ENCODE assay signal across 28 mouse cellular contexts in genomic region chr16:87225085-87225484, GRCm38 (mm10).
DNase-seq lines count a peak whose midpoint lies in the region; TF ChIP-seq lines count a peak whose summit lies in the region.
"Had no signal": no experiment of that assay in that cellular context is flagged by ENCODE, and none has a peak within 500 bp of the region (broad histone marks: within the 10 kb centered on the region; RNA-seq: fewer than 3 reads in every experiment).

No protein-coding gene starts in this region.

- intact Hi-C loops in gastrocnemius, adult 2 months (cut with DNase I): no loop called here
- intact Hi-C loops in gastrocnemius, postnatal 36 days (cut with DNase I): no loop called here

- TF ChIP-seq CTCF in gastrocnemius, adult 2 months (IDR thresholded peaks at IDR 0.05): no peak

- no peak overlapping the region for H3K4me3 ChIP-seq in gastrocnemius, adult 2 months
- H3K4me3 ChIP-seq: erythroblast, embryonic 14.5 days; hindbrain, embryonic 13.5 days; limb, embryonic 12.5 days; liver, embryonic 15.5 days; midbrain, embryonic 10.5 days; midbrain, embryonic 15.5 days; neural tube, embryonic 15.5 days had no signal

- no peak for DNase-seq in gastrocnemius, adult 2 months
- DNase-seq in gastrocnemius, postnatal 36 days: no peak
- peak; percentile 29 for DNase-seq in retina, postnatal 1 day
- DNase-seq in retina, embryonic 14.5 days (ENCODE audit: low spot score): no peak
- DNase-seq in lung, postnatal 10 days: peak; percentile 34
- DNase-seq in urinary bladder, postnatal 36 days (ENCODE audit: low spot score in 2 of 2): no peak
- DNase-seq in cerebellum, postnatal 4 days (ENCODE audit: low spot score in 2 of 2): no peak
- DNase-seq: adrenal gland, postnatal 25 days; B cell, adult 2 months; cerebellum, adult 8-10 months; cerebellum, postnatal 36 days; embryo, embryonic 11 days; gastrocnemius, postnatal 10 days; heart, postnatal 4 days; kidney, adult 9 months; kidney, postnatal 10 days; layer of hippocampus, adult 9-11 months; right cerebral cortex, adult 18-20 months; spleen, adult 18-20 months; thymus, adult 18-20 months; thymus, postnatal 25 days had no signal

- H3K27ac ChIP-seq in gastrocnemius, adult 2 months: peak overlapping the region; percentile 40; the same call in 1 of the 2 replicates
- H3K27ac ChIP-seq: hindbrain, embryonic 13.5 days; limb, embryonic 12.5 days; liver, embryonic 15.5 days; midbrain, embryonic 10.5 days; midbrain, embryonic 15.5 days; neural tube, embryonic 15.5 days had no signal

Comparison
In these comparisons a context has a peak if more than half of its experiments do, and no peak if none do; other contexts are left out.
1. DNase-seq: peak in retina, postnatal 1 day (single experiment) and lung, postnatal 10 days (single experiment); none in gastrocnemius, adult 2 months (single experiment), gastrocnemius, postnatal 36 days (0 of 2), retina, embryonic 14.5 days (single experiment), urinary bladder, postnatal 36 days (0 of 2) and cerebellum, postnatal 4 days (0 of 2).